Mouse (Mus musculus): Measurements from ENCODE around the gene Met.

Met gene

DNA sequence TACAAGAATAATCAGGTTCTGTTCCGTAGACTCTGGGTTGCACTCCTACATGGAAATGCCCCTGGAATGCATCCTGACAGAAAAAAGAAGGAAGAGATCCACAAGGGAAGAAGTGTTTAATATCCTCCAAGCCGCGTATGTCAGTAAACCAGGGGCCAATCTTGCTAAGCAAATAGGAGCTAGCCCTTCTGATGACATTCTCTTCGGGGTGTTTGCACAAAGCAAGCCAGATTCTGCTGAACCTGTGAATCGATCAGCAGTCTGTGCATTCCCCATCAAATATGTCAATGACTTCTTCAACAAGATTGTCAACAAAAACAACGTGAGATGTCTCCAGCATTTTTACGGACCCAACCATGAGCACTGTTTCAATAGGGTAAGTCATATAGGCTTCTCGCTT, 28.5 kb downstream of the Met start:
- no peak for DNase-seq (ENCODE audit: low spot score)

DNA sequence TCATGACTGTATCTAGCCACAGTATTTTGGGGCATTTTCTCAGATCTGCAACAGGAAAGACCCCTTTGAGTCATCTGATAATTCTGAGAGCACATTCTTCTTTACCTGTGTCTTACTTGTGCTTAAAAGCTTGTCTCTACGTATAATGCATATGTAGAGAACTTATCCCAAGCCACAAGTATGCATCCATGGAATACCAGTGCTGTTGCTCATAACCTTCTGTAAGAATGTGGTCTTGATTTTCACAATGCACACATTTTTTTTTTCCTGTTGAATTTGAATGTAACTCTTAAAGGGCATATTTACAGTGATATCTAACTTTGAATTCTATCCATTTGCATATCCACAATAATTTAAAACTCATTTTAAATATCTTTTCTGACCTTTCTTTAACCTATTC, 31.8 kb downstream of the Met start:
- no peak for DNase-seq (ENCODE audit: low spot score)

DNA sequence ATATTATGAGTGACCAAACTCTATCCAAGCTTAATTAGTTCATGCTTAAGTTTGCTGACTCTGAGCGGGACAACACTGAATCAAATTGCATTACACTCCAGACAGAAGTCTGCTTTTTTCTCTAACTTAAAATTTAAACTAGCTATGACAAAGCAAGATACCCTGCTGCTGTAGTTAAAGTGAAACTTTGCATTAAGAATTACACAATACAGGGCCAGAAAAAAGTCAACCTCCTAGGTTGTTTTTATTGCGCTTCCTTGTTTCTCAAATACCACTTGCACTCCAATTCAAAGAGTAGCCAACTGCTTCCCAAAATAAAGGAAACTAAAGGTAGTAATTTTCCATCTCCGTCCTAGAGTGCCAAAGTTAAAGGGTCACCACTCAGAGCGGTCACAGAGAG, 33.8 kb downstream of the Met start:
- DNase-seq (ENCODE audit: low spot score): no peak

DNA sequence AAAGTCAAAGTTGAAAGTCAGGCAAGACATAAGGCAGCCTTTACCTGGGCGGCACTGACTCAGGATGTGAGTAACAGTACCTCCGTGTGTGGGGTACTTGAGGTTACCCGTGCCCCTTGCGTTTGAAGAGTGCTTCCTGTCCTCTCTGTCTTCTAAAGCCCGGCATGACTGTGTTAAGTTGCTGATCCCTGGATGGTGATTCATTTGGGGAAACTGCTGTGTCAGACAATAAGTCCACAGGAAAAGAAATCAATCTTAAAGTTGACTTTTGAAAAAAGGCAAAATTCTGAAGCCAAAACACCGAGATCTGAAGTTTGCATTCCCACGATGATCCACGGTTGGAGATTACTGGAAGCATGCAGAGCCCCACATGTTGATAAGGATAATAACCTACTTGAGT, 35.2 kb downstream of the Met start:
- no peak for DNase-seq (ENCODE audit: low spot score)

DNA sequence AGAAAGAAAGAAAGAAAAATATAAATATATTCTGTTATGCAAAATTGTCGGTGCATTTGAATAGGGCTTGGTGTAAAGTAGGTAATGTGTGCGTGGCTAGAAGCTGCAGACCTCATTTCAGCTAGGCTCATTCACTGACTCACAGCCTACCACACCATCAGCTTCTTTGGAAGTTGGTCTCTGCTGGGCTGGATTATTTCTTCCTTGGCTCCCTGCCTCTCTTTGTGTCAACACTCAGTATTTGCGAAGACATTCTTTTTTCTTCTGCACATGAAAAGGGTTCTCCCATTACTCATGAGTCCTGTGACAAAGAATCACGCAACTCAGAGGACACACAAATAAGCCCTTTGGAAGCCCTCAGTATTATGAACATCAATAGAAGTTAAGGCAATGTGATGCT, 37.8 kb downstream of the Met start:
- no peak for DNase-seq (ENCODE audit: low spot score)

DNA sequence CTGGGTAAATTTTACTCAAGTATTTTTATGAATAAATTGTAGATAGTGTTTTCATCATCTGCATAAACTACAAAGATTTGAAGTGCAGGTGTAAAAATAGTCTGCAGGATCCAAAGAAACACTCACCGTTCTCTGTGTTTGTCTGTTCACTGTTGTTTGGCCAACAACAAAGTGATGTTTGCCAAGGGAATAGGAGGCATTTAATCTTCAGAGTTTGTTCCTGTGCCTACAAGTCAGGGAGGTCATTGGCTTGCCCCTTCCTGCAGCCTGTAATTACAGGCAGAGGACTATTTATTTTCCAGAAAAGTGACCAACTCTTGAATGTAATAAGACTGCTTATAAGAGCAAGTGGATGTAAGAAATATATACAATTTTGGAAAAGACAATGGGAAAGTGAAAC, 38.7 kb downstream of the Met start:
- no peak for DNase-seq (ENCODE audit: low spot score)

DNA sequence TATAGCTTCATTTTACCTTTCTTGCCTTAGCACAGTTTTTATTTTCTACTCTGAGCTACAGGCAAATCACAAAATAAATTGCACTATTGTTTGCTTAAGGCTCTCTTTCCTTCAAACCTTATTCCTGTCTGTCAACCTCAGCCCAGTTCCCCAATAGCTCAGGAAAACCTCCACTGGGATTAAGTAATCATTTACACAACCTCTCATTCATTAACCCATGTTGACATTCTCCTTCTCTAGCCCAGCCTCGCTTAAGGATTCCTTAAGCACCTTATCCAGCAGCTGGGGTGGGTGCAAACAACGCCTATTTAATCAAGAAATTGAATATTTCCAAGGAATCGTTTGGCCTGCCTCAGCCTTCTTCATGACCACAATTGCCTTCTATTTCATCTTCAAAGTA, 40.1 kb downstream of the Met start:
- no peak for DNase-seq (ENCODE audit: low spot score)

DNA sequence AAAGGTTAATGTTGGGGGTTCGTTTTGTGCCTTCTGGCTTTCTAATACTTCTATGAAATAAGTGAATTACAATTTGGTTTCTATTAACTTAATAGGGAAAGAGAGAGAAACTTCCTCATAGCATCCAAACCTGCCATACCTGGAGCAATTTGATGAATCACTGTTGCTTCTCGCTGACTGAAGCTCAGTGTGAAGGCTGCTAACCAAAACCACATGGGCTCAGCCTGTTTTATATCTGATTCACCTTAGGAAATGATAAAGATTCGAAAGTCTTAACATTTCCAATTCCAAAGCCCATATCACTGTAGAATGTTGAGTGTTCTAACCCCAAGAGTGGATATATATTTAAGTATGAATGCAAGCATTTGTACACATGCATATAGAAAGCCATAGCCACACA, 41.9 kb downstream of the Met start:
- DNase-seq (ENCODE audit: low spot score): no peak

DNA sequence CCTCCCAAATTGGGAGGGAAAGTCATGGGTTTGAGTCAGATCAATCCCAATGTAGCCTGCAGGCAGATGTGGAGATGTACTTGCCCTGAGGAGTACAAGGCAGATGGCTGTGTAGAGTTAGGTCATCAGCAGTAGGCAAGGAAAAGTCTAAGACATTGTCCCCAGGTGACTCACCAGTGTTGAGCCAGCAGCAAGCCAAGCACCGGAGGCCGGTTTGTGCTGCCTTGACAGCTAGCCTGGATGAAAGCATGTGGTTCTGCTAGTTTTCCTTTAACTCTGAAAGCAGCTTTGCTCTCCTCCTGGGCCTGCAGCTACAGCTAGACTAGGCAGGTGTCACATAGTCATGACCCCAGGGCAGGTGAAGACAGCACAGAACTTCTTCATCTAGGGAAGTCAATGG, 43.2 kb downstream of the Met start:
- no peak for DNase-seq (ENCODE audit: low spot score)

DNA sequence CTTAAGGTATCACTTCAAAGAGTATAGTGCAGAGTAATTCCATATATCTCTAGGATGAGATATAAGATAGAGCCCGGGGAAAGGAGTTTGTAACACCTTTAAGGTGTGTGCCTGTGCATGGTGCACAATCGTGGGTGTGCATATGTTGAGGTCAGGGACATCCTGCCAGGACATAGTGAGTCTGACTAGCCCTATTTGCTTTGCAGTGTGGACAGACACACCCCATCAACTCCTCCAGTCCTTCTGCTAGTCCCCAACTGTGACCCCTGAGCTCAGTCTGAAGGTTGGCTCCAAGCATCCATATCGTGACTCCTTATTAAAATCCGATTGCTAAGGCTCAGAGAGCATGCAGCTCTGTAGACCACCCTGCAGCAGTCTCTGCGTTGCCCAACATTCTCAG, 44.6 kb downstream of the Met start:
- no peak for DNase-seq (ENCODE audit: low spot score)

DNA sequence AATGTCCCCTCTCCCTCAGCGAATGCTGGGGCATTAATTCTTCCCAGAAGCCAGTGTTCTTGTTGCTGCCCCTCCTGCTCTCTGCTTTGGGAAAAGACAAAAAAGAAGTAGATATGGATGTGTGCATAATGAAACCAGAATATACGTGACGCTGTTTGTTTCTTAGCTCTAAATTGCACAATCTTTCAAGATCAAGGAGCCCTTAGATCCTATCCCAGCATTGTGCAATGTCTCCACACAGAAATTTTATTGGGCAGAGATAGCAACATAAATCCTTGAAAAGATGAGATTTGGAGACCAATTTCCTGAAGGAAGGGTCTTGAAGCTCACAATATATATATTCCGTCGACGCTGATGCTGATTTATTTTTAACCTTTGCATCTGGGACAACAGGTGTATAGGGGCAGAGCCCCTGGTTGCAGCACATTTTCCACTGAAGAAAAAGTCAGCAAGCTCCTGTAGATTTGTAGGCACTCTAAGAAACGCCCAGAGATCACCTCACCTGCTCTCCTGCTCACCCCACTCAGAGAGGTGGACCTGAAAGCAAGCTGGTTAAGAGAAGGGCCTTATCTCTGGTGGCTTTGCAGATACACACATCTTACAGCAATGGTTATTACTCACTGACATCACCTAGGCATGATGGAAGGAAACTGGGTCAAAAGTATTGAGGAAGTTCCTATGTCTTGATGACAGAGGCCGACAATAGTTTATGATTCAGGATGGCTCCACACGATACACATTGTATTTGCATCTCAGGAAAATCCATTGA, 45.2 kb downstream of the Met start:
- DNase-seq (ENCODE audit: low spot score): no peak

DNA sequence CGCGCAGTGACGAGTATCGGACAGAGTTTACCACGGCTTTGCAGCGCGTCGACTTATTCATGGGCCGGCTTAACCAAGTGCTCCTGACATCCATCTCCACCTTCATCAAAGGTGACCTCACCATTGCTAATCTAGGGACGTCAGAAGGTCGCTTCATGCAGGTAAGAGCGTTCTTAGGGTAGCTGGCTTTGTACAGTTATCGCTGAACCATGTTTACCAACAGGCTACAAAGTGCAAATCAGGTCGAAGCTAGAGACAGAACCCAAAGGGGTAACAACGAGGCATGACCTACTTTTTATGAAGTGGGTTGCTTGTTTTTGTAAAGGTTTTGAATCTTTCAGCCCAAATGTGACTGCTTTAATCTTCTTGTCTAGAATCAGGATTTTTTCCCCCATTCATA, 49.8 kb downstream of the Met start:
- no peak for DNase-seq (ENCODE audit: low spot score)

DNA sequence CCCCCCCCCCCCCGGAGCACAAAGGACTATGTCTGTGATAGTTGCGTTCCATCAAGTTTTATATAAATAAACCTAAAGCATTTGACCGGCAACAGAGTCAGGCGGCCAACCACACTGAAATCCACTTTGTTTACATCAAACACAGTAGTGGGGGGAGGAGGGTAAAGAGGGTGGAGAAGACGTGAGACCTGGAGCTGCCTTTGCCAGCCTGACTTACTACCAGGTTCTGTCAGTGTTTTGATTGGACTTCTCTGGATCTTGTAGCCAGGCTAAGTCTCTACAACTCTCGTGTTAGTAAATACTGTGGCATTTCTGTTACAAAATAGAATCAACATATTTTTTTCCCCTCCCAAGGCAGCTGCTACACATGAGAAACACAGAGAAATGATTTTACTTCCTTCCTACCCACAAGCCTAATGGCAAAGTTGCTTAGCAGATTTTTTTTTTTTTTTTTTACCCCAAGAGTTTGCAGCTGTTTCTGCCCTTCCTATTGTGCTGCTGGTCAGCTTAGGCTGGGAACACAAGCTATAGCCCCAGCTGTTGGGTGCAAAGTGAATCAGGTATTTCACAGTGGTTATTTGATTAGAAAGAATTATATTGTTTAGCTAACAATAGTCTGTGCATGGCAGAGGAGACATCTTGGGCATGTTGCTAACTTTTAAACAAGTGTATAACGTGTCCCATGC, 52.3 kb downstream of the Met start:
- no peak for DNase-seq (ENCODE audit: low spot score)

DNA sequence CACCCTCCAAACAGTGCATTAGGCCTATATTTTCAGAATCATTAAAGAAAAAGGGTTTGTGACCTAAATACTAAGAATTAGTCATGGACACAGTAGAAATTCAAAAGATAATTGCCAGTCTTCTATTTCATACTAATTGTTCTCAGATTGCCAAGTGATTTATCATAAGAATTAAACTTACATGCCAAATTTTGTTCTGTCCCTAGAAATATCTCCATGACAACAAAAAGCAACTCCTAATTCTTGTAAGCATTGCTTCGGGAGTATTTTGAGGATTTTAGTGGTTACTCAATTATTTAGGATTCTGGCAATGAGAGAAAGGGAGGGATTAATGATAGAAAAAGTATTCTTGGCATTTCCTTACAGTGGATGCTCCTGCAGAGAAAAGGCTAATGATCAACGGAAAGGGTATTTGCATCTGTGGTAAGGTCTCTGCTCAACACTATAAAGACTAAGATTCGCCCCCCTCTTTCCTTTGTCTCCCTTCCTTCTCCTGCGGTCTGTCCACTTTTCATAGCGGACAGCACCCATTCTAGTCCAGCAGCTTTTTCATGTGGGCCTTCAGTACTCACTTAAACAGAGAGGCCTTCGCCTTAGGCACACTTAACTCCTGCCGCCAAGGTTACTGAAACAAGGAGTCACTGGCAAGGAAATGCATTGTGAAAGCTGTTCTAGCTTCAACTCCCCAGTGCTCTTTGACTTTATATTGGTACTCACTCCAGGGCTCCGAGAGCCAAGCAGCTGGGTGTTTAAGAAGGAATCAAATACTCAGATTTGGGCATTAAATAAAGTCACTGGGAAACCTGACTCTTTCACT, 58.5 kb downstream of the Met start:
- DNase-seq (ENCODE audit: low spot score): no peak

DNA sequence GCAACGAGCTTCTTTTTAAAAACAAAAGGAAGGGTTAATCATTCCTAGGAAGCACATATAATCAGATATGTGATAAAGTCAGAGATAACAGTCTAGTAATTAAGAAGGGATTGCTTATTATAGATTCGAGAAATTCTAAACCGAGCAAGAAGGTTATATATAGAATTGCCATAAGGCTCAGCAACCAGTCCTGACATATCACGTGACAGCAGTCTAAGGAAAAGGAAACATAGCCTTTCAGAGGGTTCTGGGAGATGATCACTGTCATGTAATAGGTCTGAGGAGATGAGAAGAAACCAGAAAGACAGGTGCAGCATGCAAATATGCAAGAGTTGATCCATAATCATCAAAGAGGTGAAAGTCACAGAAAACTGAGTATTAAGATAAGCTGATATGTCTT, 59.3 kb downstream of the Met start:
- no peak for DNase-seq (ENCODE audit: low spot score)

DNA sequence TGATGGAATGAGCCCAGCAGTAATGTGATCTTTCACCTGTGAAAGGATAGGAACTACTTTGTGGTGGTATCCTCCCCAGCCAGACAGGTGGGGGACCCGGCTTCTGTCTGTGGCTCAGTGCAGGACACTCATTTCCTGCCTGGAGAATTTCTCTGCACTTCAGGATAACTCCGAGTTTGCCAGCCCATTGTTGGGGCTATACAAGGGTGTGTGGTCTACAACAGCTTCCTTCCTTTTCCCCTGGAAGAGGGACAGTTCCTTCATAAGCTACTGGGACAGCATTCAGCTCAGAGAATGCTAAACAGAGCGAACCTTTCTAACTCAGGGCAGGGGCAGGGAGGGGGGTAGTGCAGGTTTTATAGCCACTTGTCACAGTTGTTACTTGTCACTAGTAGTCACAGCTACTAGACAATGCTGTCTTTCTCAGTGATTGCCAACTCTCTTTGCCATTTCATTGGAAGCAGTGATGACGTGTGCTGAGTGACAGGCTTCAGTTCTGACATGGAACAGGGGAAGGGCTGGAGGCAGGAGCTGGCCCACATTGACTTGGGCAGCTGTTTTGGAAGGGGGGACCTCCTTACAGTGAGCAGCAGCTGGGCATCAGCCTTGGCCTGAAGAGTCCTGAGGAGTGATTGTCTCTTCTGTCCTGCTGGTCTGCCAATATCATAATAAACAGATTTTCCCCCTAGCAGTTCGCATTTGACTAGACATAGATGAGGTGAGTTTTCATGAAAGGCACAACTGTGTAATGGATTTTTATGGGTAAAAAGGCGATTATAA, 66.1 kb downstream of the Met start:
- DNase-seq (ENCODE audit: low spot score): no peak

DNA sequence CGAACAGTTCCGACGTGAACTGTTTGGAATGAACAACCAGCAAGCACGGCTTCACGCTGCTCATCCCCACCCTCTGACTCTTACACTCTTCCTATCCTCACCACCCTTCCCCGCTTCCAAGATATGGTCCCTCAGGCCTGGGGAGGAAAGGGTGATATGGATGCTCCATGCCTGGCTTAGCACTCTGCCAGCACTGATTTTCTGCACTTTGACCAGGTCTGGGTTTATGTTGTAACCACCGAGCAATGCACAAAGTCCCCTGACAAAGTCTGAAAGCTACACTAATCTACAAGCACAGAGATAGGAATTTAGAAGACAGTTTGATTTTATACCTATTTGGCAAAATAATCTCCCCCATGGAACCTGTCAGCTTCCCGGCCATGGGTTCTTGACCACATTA, 78.0 kb downstream of the Met start:
- no peak for DNase-seq (ENCODE audit: low spot score)

DNA sequence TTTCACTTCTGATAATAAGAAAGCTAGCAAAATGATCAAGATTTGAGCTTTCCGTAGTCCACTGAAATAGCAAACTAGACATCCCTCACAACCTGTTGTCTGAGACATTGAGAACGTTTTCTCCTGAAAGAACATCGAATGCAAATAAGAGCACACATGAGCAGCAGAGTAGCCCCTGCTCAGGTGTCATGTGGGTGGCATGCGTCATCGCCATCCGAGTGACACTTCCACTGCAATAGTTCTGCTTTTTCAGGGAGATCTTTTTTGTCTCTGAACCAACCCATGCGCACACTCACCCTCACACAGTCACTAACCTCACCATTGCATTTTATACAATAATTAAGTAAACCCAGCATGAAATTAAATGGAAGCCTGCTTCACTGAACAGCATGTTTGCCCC, 78.8 kb downstream of the Met start:
- no peak for DNase-seq (ENCODE audit: low spot score)

DNA sequence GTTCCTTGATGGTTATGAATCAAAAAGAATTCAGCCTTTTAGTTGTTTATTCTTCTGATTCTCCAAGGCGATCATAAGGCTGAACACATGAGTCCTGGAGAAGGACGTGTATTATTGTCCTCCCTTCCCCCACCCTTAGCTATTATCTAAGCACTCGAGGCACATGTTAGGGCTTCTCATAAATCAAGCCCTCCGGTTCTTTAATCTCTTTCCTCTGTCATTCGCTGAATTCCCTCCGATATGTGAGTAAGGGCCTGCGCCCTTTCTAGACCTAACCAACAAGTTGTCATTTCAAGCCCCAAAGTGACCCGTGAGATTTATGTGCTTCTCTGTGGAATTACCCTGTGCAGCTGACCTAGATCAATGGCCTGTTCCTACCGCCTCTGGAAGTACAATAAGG, 81.9 kb downstream of the Met start:
- DNase-seq (ENCODE audit: low spot score): no peak

DNA sequence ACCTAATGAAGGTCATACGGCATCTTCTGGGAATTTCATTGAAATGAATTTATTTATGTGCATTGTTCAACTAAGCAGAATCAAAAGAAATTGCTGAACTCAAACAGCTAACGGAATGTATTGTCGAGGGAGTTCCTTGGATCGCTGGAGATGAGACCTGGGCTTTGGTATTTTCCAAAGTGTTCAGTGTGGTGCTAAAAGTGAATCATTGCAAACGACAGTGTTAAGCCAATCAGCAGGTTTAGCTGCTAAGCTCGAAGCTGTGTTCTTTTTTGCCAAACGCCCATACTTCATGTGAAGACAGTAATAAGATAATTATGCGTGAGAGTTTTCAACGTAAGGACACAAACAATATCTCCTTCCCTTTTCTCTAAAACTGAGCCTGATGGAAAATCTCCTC, 82.7 kb downstream of the Met start:
- no peak for DNase-seq (ENCODE audit: low spot score)

DNA sequence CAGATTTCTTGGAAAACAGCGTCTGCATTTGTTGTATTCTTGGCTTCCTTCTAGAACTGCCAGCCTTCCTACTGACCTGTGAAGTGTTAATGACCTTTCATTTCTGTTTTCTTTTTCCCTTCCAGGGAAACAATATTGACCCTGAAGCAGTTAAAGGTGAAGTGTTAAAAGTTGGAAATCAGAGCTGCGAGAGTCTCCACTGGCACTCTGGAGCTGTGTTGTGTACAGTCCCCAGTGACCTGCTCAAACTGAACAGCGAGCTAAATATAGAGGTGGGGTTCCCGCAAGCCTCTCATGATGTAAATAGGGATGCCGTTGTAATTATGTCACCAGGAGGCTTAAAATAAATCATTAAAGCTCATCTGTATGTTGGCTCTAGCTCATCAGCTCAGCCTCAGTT, 83.2 kb downstream of the Met start:
- DNase-seq (ENCODE audit: low spot score): no peak

DNA sequence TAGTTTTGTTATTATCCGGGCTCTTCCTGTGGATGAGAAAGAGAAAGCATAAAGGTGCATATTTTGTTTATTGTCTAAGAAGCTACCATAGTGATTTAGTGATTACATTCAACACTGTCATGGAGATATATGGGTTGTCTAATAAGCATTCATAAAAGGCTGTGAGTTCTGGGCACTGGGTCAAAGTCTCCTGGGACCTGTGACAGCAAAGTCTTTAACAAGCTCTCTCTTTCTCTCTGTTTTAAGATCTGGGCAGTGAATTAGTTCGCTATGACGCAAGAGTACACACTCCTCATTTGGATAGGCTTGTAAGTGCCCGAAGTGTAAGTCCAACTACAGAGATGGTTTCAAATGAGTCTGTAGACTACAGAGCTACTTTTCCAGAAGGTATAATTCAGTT, 85.2 kb downstream of the Met start:
- no peak for DNase-seq (ENCODE audit: low spot score)
